Mouse (Mus musculus): Measurements from ENCODE around the gene Ggnbp2.

GRCm38 (mm10) chr11:84823484-84823897 lies 47.1 kb downstream of the Ggnbp2 start:
- TF ChIP-seq CTCF (IDR thresholded peaks at IDR 0.05; ENCODE audit: insufficient read depth, low read length): no peak
- TF ChIP-seq POLR2A (IDR thresholded peaks at IDR 0.05; ENCODE audit: borderline replicate concordance, extremely low read depth, low read depth, low read length): no peak
